Mouse (Mus musculus): ENCODE measurements at regions not wholly inside any gene's neighbourhood (a gene's known extent, or its start where the extent isn't known, plus 50 kb on each side); places are given as distances from the start of the nearest gene placed in this dataset.

DNA sequence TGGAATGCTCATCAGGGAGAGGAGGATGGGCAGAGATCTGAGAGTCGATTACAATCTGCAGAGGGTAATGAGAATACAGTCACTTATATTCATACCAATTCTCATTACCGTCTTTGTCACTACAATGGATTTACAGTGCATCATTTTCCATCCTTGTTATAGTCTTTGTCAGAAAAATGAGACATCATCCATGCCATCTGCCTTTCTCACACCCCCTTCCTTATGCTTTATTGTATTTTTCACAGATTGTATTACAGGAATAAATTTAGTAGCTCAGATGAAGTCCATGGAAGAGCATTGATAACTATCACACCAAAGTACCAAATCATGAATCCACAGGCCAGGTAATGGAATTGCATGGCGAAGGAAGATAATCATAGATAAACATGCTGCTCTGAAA lies 779.5 kb downstream of the Cenpc1 start:
- no peak for DNase-seq (ENCODE audit: low read depth, low spot score)

DNA sequence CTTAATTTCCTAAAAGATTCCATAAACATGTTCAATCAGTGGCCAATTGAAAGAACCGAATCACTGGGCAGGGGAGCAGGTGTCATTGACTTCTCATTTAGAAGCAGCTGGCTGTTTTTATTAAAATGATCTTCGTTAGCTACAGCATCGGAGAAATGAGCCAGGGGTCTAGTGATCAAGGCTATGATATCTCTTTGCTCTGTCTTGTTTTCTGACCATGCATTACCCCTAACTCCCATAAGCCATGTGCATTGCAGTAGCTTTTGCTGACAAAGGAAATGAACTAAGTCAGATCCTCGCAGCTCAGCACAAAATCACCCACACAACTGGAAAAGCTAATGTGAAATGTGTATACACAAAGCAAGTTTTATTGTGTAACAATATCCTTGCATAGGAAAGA lies 816.9 kb downstream of the Cenpc1 start:
- DNase-seq (ENCODE audit: low read depth, low spot score), result no peak

DNA sequence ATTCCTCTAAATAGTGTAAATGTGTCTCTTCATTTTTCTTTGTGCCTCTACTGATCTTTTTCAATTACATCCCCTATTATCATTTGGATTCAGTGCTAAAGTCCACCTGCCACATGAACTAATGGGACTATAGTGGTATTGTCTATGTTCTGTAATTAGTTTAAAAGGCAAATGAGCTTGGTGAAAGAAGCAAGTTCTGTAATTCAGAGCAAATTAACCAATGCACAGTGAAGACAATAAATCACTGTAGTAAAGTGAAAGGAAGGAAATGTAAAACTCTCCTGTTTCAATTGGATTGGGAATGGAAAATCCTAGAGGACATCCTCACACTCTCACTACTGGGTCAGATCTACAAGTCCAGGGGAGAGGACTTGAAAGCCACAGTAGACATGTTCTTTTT lies 823.2 kb upstream of the Epha5 start:
- no peak for DNase-seq (ENCODE audit: low read depth, low spot score)

DNA sequence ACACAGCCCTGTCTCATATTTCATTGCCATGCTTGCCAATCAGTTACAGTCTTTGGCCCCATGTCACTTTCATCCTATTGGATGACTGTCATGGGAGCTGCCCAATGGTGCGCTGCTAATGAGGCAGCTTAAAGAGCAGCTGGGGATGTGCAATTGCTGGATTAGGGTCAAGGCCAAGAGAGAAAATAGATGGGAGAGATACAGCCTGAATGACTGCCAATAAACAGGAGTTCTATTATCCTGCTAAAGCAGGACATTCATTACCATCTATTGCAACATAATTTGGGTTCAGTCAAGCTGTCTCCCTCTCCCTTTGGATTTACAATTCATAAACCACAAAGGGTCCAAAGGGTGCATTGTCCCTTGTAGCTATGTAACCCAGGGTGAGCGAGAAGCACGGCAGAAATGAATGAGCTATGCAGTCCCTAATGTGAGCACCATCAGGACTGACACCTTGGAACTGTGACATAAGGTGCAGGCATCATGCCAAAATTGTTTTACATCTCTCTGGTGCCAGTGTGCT lies 822.4 kb upstream of the Epha5 start:
- DNase-seq (ENCODE audit: low read depth, low spot score), result peak; percentile 11

Measured in retina, adult 2 months (tissue).